Mouse (Mus musculus) heart, embryonic 16.5 days (tissue): ENCODE measurements around the gene Sptb. TPM values are rescaled to one million over a fixed set of nuclear protein-coding genes. Genes with fewer than 3 reads are reported as not detected.

ENCODE experiments used
- ATAC-seq: fragments of 200-750 bp; cut with Nextera tagmentation; replicated peaks from 2 replicates; pipeline ENCODE4 v1.8.0; 2017; ENCODE audit warnings: moderate number of reproducible peaks; ENCODE audit not compliant: insufficient read depth, low FRiP score; ENCODE audit errors: extremely low read depth
- H3K27ac ChIP-seq: fragments of 300-500 bp; sonication (generic); 2 replicates; pipeline ENCODE4 v1.5.1; 2014; ENCODE audit warnings: mild to moderate bottlenecking, low read length, control low read depth, moderate library complexity
- H3K27me3 ChIP-seq: fragments of 300-500 bp; sonication (generic); 2 replicates; pipeline ENCODE4 v1.6.1; 2014; ENCODE audit warnings: low read length, mixed read lengths; ENCODE audit not compliant: control insufficient read depth, insufficient read depth
- H3K36me3 ChIP-seq: fragments of 300-500 bp; sonication (generic); 2 replicates; pipeline ENCODE4 v1.6.1; 2014; ENCODE audit not compliant: control insufficient read depth, insufficient read depth
- H3K4me1 ChIP-seq: fragments of 300-500 bp; sonication (generic); 2 replicates; pipeline ENCODE4 v1.6.1; 2014; ENCODE audit warnings: low read length, mixed read lengths; ENCODE audit not compliant: control insufficient read depth, insufficient read depth
- H3K4me2 ChIP-seq: fragments of 300-500 bp; sonication (generic); 2 replicates; pipeline ENCODE4 v1.6.1; 2014; ENCODE audit warnings: low read depth, mild to moderate bottlenecking, control low read depth, low read length
- H3K4me3 ChIP-seq: fragments of 300-500 bp; sonication (generic); 2 replicates; pipeline ENCODE4 v1.5.1; 2014; ENCODE audit warnings: mild to moderate bottlenecking, control low read depth, low read length
- H3K9ac ChIP-seq: fragments of 300-500 bp; sonication (generic); 2 replicates; pipeline ENCODE4 v1.6.1; 2014; ENCODE audit warnings: low read length, control low read depth
- H3K9me3 ChIP-seq: fragments of 300-500 bp; sonication (generic); replicated peaks from 2 replicates; pipeline ENCODE4 v1.6.1; 2016; ENCODE audit warnings: low read length; ENCODE audit not compliant: control insufficient read depth
- WGBS: fragments of 180-500 bp; shearing (Covaris S2); extraction: QIAGEN DNeasy Blood & Tissue Kit; methylation state at CpG from one replicate; pipeline ENCODE4 v1.1.7; 2014; 5-methylcytosine and 5-hydroxymethylcytosine counted together
- polyA plus RNA-seq: library from polyadenylated mRNA; unstranded; fragments of >200 nt; fragmentation: Nextera tagmentation; extraction: Ambion mirVana; gene quantifications from 2 replicates; pipeline ENCODE4 v1.2.1, GENCODE M21; 2015

The Sptb gene
- polyA plus RNA-seq, 1 experiment from 2014 or later, result 6.0 TPM

GRCm38 (mm10) chr12:76578465-76578864 is 131.9 kb downstream of the Sptb start:
- ATAC-seq, result no peak
- 81% methylated on average over 2 of the region's 2 CpGs for WGBS
- H3K9me3 ChIP-seq, result no peaks in the 10 kb centered on the region
- peaks cover 15% of the 10 kb centered on the region for H3K4me1 ChIP-seq
- peaks cover 32% of the 10 kb centered on the region for H3K36me3 ChIP-seq
- no peak overlapping the region for H3K4me3 ChIP-seq
- H3K27me3 ChIP-seq, result no peaks in the 10 kb centered on the region
- H3K27ac ChIP-seq, result no peak overlapping the region
- no peak overlapping the region for H3K4me2 ChIP-seq
- no peak overlapping the region for H3K9ac ChIP-seq

DNA sequence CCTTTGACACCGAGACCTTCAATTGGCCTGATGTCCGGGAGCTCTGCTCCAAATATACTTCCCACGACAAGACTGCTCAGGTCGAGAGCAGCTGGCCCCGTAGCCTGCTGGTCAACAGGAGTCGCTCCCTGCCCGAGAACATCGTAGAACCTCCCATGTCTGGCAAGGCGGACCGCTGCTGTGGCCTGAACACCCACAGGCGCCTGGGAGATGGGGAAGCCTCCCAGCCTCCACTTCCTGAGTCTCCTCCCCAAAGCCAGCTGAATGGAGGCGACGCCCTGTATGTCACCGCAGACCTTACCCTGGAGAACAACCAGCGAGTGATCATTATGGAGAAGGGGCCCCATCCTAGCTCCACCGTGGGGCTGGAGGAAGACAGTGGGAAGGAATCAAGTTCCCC is 132.5 kb downstream of the Sptb start:
- no peak overlapping the region for H3K9ac ChIP-seq
- peaks cover 9% of the 10 kb centered on the region for H3K4me1 ChIP-seq
- peaks cover 35% of the 10 kb centered on the region for H3K36me3 ChIP-seq
- H3K4me2 ChIP-seq, result no peak overlapping the region
- H3K4me3 ChIP-seq, result no peak overlapping the region
- WGBS, result 88% methylated on average over 16 of the region's 16 CpGs
- no peaks in the 10 kb centered on the region for H3K9me3 ChIP-seq
- no peak overlapping the region for H3K27ac ChIP-seq
- H3K27me3 ChIP-seq, result no peaks in the 10 kb centered on the region
- ATAC-seq, result no peak

DNA sequence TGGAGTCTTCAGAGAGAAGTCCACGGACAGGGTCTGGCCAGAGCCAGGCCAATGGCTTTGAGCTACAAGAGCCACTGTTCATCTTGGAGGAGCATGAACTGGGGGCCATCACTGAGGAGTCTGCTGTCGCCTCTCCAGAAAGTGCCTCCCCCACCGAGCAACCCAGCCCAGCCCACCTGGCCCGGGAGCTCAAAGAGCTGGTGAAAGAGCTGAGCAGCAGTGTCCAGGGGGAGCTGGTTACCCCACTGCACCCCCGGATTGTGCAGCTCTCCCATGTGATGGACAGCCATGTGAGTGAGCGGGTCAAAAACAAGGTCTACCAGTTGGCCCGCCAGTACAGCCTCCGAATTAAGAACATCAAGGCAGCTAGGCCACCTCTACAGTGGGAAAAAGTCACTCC is 133.5 kb downstream of the Sptb start:
- Histone ChIP-seq H3K27me3 (no peaks in the 10 kb centered on the region), H3K36me3 (peaks cover 35% of the 10 kb centered on the region), H3K9ac (no peak overlapping the region), H3K27ac (no peak overlapping the region), H3K9me3 (no peaks in the 10 kb centered on the region), H3K4me1 (no peaks in the 10 kb centered on the region), H3K4me3 (no peak overlapping the region), H3K4me2 (no peak overlapping the region)
- 95% methylated on average over 8 of the region's 8 CpGs for WGBS
- no peak for ATAC-seq

- Histone ChIP-seq H3K9me3 (no peaks in the 10 kb centered on the region), H3K4me1 (no peaks in the 10 kb centered on the region), H3K27me3 (no peaks in the 10 kb centered on the region), H3K27ac (no peak overlapping the region), H3K9ac (no peak overlapping the region), H3K4me3 (no peak overlapping the region), H3K36me3 (peaks cover 35% of the 10 kb centered on the region), H3K4me2 (no peak overlapping the region)
- 66% methylated on average over 9 of the region's 9 CpGs for WGBS
- ATAC-seq, result no peak
These were observed 134.3 kb downstream of the Sptb start for GRCm38 (mm10) chr12:76576061-76576460.

GRCm38 (mm10) chr12:76574815-76575214 is 135.5 kb downstream of the Sptb start:
- Histone ChIP-seq H3K36me3 (peaks cover 35% of the 10 kb centered on the region), H3K27ac (no peak overlapping the region), H3K27me3 (no peaks in the 10 kb centered on the region), H3K4me2 (no peak overlapping the region), H3K9me3 (no peaks in the 10 kb centered on the region), H3K4me3 (no peak overlapping the region), H3K4me1 (peaks cover 3% of the 10 kb centered on the region; the same call in 1 of the 2 replicates), H3K9ac (no peak overlapping the region)
- WGBS, result 88% methylated on average over 6 of the region's 6 CpGs
- no peak for ATAC-seq

- Histone ChIP-seq H3K36me3 (peaks cover 38% of the 10 kb centered on the region), H3K9ac (no peak overlapping the region), H3K4me3 (no peak overlapping the region), H3K27me3 (no peaks in the 10 kb centered on the region), H3K4me2 (no peak overlapping the region), H3K9me3 (no peaks in the 10 kb centered on the region), H3K4me1 (peaks cover 3% of the 10 kb centered on the region; the same call in 1 of the 2 replicates), H3K27ac (no peak overlapping the region)
- no peak for ATAC-seq
- WGBS, result 90% methylated on average over 6 of the region's 6 CpGs
These were observed 137.0 kb downstream of the Sptb start for GRCm38 (mm10) chr12:76573381-76573780.

- WGBS, result 78% methylated on average over 27 of the region's 27 CpGs
- H3K4me3 ChIP-seq, result no peak overlapping the region
- peaks cover 3% of the 10 kb centered on the region; the same call in 1 of the 2 replicates for H3K4me1 ChIP-seq
- no peaks in the 10 kb centered on the region for H3K9me3 ChIP-seq
- H3K36me3 ChIP-seq, result peaks cover 34% of the 10 kb centered on the region
- no peaks in the 10 kb centered on the region for H3K27me3 ChIP-seq
- no peak for ATAC-seq
- no peak overlapping the region for H3K4me2 ChIP-seq
- no peak overlapping the region for H3K27ac ChIP-seq
- H3K9ac ChIP-seq, result no peak overlapping the region
These were observed 137.8 kb downstream of the Sptb start for GRCm38 (mm10) chr12:76572261-76573251.

- Histone ChIP-seq H3K27ac (no peak overlapping the region), H3K4me1 (peaks cover 3% of the 10 kb centered on the region; the same call in 1 of the 2 replicates), H3K9ac (no peak overlapping the region), H3K4me3 (no peak overlapping the region), H3K9me3 (0 out of 2 replicates have a peak, but pooled peaks cover 2% of the 10 kb centered on the region), H3K36me3 (peaks cover 35% of the 10 kb centered on the region), H3K27me3 (no peaks in the 10 kb centered on the region), H3K4me2 (no peak overlapping the region)
- WGBS, result 79% methylated on average over 10 of the region's 10 CpGs
- ATAC-seq, result no peak
These were observed 139.1 kb downstream of the Sptb start for GRCm38 (mm10) chr12:76571266-76571665.

DNA sequence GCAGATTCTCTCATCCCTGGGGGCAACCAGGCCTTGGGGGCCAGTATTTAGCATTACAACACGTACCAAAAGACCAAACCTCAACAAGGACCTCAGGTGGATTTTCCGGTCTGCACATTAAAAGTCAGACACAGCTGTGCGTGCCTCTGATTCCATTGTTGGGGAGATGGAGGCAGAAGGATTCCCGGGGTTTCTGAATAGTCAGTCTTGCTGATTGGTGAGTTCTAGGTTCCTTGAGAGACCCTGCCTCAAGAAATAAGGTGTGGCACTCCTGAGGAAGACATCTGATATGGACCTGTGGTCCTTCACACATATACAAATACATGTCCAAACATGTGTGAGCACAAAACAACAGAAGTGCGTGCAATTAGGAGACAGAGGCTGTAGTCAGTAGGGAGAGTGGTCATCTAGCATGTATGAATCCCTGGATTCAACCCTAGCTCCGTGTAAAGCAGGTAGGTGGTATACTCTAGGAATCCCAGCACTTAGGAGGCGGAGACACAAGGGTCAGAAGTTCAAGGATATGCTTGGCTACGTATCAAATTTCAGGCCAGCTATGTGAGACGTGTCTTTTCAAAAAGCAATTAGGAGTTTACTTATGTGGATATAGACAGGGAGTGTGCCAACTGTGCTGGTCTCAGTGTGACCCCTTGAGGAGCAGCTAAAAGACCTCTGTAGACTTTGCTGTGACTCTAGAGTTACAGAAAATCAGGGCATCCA is 140.0 kb downstream of the Sptb start:
- Histone ChIP-seq H3K27me3 (no peaks in the 10 kb centered on the region), H3K9ac (no peak overlapping the region), H3K36me3 (peaks cover 34% of the 10 kb centered on the region), H3K4me1 (peaks cover 3% of the 10 kb centered on the region; the same call in 1 of the 2 replicates), H3K9me3 (0 out of 2 replicates have a peak, but pooled peaks cover 2% of the 10 kb centered on the region), H3K4me2 (no peak overlapping the region), H3K27ac (no peak overlapping the region), H3K4me3 (no peak overlapping the region)
- ATAC-seq, result no peak
- 64% methylated on average over 9 of the region's 9 CpGs for WGBS
